Mouse (Mus musculus) inflammation-experienced regulatory T-cells, adult 6 months (primary cell): Measurements from ENCODE around the gene Gm10277. TPM values are rescaled to one million over a fixed set of nuclear protein-coding genes. Genes with fewer than 3 reads are reported as not detected.
"Not testable (repeated sequence)": the region's sequence is repeated elsewhere in the genome, so short reads cannot be mapped to it uniquely, and the experiment has no call there.

Experiments
- ATAC-seq: one replicate; pipeline ENCODE4 v1.8.0; 2017
- polyA plus RNA-seq, 3 experiments: library from polyadenylated mRNA; unstranded; fragments of 100-300 nt; shearing (Covaris generic); gene quantifications; one replicate each; pipeline ENCODE4 v1.2.1; 2017

The Gm10277 gene
- polyA plus RNA-seq, 3 experiments from 2014 or later = 0.15 to 0.58 TPM; not detected in 1

DNA sequence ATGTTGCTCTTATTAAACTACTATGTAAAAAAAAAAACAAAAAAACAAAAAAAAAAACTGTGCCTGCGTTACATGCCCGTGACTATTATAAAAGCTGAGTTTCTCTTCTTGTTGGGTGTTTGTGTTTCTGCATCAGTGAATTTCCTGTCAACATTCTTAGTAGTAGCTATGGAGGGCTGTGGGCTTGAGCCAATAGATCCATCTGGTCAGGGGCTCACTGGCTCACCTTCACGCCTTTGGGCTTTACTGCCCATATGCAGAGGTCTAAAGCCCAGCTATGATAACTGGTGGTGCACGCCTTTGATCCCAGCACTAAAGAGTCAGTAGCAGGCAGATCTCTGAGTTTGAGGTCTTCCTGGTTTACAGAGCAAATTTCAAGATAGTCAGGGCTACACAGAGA is 18.1 kb downstream of the Gm10277 start:
- ATAC-seq = no peak

DNA sequence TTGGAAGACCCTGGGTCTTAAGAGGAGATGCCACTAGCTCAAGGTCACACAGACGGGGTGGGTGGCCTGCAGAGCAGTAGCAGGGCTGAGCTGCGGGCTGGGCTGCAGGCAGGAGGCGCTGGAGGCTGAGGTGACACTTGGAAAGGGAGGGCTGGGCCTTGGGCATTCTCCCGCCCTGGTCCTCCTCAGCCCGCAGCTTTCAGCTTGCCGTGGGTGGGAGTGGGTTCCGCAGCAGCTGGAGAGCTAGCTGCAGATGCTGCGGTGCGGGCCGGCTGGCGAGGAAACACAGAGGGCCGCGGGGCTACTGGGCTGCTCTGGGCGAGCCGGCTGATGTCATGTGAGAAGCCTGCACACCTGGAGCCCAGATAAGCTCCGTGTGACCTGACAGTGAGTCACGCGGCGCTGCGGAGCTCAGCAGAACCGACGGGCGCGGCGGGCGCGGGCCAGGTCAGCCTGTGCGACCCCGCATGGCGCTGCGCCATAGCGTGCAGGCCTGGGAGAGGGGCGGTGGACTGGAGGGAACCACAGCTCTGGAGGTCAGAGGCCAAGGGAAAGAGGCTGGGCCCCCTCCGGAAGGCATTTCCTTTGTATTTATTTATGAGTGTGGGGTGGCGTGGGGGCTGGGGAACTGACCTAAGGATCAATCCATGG is 21.1 kb downstream of the Gm10277 start:
- ATAC-seq = no peak

DNA sequence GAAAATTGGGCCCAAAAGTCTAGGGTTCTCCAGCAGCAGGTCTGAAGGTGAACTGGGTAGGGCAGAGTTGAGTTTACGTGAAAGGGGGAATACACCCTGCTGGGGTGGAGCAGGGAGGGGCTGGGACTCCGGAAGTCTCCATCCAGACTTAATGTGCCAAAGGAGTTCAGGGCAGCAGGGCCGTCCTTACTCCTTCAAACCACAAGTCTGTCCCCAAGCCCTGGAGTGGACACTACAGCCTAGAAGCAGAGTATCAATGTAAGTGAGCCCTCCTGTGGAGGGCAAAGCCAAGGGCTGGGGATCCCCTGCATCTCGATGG is 22.1 kb downstream of the Gm10277 start:
- no peak for ATAC-seq

DNA sequence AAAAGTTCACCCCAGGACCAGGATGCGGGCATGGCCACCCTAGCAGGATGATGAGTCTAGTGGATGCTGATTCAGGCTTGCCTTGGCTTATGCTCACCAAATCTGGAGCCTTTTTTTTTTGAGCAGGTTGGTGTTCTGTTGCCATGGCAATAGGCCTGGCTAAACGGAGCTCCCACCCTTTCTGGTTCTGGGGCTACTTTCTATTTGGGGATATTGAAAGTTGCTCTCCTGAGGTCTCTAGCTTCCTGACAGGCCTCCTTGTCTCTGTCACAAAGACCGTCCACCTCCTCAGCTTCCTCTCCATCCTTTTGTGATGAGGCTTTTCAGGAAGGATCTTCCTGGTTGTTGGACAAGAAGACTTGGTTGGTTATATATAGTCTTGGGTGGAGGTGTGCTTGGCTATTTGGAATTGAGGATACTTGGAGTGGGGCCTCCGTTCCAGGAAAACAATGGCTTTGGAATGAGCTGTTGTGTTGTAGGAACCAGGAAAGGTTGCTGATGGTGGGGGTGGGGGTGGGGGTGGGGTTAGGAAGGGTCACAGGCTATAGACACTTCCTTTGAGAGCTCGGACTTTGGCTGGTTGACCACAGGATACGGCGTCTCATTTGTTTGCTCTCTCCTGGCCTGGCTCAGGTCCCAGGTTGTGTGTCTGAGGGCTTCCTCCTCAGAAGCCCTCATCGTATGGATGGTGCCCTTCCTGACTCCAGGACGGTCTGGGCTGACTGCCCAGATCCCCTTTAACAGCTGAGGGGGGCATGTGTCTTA is 22.7 kb downstream of the Gm10277 start:
- ATAC-seq = no peak

DNA sequence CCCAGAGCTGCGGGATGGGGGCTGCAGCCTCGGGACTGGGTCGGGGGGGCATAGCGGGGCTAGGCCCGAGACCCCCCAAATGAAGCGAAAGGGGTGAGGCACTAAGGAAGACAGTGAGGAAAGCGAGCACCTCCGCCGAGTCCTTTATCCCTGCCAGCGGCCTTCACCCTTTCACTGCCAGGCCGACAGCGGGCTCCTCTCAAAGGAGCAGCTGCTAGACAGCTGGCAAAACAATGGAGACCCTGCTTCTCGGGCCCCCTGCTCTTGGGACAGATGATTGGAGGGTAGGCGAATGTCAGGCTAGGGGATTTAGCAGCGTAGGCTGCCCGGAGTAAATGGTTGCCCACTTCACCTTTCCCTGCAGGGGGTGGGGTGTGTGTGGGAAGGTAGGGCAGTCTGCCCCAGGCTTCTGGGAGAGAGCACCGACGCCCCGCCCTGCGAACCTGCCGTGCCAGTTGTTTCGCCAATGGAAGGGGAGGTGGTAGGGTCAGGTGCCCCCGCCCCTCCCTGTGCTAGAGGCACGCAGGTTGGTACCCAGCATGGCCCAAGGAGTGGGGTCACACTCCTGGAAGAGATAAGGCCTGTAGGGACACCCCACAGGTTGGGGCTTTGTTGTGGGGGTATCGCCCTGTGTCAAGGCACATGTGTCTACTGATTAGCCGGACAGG is 23.7 kb downstream of the Gm10277 start:
- no peak for ATAC-seq

DNA sequence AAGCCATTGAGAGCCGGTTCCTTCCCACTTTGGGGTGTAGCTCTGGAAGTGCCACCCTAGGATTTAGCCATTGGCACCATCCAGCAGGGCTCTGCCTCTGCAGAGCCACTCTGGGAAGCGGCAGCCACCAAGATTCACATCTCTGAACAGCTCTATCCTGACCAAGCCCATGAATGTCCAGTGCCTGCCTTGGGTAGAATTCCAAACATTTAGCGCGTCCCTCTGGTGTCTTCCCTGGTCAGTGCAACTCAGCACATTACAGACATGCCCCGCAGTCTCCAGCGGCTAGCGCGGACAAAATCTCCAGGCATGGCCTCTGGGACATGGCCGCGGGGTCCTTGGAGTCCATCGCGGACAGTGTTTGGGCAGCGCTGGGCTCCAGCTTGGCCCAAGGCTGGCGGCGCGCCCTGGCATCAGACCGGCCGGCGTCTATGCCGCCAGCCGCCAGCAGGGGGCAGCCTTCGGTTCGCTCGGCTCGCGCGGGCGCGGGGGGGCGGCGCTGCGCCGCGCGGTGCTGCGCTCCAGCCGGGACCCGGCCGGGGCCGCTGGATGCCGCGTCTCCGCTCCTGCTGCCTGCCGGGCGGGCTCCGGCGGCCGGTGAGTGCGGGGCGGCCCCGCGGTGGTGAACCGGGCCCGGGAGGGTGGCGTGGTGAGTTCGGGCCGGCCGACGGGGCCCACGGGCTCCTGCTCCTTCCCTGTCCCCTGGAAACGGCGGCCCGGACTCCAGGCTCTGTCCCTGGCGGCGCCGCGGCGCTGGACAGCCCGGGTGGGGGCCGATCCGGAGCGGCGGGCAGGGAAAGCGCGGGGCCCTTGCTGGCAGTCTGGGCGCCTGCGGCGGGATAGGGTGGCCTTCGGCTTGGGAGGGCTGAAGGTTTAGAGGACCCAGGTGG is 24.5 kb downstream of the Gm10277 start, which contains the start of gene Myo18a:
Gene Myo18a (plus strand): TSS at position 464 of the 890 bp plus-strand sequence.
- ATAC-seq = peak; percentile 79

DNA sequence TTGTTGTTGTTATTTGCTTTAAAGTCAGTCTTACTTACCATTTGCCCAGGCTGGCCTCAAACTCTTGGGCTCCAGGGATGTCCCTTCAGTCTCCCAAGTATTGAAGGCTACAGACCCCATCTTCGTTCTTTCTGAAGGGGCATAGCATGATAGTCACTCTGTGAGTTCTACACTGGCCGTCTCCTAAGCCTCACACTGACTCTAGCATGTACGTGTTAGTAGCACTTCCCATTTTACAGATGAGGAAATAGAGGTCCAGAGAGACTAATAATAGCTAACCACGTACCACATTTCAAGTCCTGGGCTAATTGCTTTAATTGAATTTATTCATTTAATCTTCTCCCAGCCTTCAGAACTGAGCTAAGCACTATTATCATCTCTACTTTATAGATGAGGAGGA is 27.5 kb downstream of the Gm10277 start:
- no peak for ATAC-seq

DNA sequence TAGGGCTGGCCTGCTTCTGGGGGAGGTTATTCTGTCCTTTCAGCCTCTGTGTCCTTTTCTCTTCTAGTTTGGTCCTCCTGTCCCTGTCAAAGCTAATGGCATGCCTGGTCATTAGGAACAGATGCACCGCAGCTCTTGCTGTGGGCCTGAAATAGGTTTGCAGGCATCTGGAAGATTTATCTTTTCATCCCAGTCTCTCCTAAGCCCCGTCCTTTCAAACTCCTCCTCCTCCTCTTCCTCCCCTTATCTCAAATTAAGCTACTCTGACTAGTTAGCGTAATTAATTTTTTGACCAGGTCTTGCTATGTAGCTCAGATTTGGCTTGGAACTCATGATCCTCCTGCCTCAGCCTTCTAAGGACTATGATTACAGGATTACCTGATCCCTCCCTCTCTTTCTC is 34.1 kb downstream of the Gm10277 start:
- ATAC-seq = no peak

DNA sequence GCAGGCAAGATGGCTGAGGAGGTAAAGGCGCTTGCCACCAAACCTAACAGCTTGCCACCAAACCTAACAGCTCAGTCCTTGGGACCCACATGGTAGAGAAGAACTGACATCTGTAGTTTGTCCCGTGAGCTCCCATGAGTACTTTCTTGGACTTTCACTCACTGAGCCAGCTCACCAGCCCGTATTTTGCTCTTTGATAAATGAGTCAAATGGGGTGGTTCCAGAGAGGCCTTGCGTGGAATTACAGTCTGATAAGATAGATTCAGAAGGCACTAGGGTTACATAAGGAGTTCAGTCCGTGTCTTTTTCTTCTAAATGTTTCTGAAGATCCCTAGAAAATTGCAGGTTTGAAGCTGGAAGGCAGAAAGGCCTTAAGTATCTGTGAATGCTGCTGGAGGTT is 35.0 kb downstream of the Gm10277 start:
- no peak for ATAC-seq

DNA sequence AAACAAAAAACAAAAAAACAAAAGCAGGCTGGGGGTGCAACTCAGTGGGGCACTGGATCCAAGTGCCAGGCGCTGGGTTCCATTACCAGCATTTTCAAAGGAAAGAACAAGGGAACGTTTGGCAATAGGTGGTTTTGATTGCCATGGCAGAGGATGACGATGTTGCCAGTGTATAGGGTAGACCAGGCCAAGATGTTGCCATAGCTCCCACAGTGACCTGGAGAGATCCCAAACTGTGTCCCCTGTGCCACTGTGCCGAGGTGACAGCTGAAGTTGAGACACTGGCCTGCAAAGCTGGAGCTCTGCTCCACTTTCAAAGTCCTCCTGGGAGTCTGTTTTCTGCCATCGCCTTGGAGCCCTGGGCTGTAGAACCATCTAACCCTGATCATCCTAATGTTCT is 38.6 kb downstream of the Gm10277 start:
- ATAC-seq = no peak

DNA sequence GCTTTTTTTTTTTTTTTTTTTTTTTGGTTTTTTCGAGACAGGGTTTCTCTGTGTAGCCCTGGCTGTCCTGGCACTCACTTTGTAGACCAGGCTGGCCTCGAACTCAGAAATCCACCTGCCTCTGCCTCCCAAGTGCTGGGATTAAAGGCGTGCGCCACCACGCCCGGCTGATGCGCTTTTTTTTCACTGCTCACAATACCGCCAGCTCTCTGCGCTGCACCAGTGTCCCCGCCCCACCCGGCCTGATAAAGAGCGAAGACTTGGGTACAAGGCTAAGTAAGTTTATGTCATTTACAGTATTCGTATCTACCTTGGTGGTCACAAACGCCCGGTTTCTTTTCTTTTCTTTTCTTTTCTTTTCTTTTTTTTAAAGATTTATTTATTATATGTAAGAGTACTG is 40.4 kb downstream of the Gm10277 start:
- ATAC-seq = not testable (repeated sequence)

DNA sequence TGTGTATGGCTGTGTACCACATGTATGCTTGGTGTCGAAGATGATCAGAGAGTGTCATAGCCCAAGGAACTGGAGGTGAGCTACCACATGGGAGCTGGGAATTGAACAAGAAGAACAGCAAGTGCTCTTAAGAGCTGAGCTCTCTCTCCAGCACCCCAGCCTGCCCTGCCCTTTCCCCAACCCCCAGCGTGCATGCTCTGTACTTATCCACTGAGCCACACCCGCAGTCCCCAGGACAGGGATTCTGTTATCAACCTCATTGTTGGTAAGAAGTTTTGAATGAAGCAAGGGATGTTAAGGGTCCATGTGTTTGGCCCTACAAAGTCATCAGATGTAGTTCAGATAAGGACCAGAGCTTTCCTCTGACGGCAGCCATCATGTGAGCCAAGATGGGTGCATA is 40.9 kb downstream of the Gm10277 start:
- no peak for ATAC-seq

DNA sequence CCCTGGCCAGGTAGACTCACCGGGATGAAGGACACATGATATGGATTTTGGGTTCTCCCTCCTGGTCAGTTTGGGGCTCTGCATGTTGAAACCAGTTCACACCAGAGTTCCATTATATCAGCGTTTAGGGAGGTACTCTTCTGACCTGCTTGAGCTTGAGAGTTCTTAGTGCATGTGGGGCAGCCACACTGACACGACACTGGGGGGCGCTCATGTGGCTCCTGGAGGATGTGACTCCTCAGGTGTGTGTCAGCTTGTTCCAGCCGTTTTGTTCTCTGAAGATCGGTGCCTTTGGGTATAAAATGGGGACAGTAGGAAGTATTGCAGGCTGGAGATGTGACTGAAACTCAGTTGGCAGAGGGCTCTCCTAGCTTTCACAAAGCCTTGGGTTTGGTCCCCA is 43.6 kb downstream of the Gm10277 start:
- ATAC-seq = no peak

DNA sequence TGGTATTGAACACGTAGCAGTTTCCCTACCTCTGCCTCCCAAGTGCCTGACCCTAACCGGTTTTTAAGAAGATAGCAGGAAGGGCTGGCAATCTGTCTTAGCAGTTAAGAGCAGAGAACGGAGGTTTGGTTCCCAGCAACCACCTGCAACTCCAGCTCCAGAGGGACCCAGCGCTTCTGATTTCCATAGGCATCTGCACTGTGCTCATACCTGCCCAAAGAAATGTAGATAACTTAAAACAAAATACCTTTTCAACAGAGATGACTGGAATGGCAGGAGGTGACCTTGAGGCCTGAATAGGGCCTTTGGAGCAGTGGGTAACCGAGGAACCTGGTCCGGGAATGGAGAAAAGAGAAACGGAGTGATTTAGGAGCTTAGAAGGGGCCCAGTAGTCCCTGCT is 49.0 kb downstream of the Gm10277 start:
- no peak for ATAC-seq

DNA sequence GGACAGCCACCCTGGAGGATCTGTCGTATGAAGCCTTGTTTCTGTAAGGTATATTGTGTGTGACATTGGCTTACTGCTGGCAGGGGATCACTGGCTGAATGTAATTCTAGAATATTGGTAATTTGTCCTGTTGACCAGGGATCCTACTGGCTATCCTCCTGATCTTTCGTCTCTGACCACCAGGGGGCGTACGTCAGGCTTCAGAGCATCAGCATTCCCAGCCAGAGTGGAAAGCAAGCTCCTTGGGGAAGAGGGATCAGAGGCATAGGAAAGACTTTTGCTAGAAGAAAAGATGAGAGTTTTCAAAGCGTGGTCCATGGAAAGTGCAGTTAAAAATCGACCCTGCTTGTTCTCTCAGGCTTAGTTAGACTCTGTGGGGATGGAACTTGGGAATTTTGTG is 50.3 kb downstream of the Gm10277 start:
- no peak for ATAC-seq

Other genes starting within 250 kb of the Gm10277 start
- gene Taok1, start 179.9 kb downstream of the Gm10277 start, polyA plus RNA-seq = 10 to 100 TPM; 14.8 to 21.5 (median 19.8) TPM
- gene Nufip2, start 101.6 kb downstream of the Gm10277 start, polyA plus RNA-seq = 10 to 100 TPM; 15.6 to 23.4 (median 16.5) TPM
- under 1 TPM in 2 of 3 experiments, not detected in 1; 0.38 to 0.40 TPM for gene Cryba1, start 62.5 kb downstream of the Gm10277 start, polyA plus RNA-seq
- gene Myo18a, start 24.5 kb downstream of the Gm10277 start, polyA plus RNA-seq = 10 to 100 TPM; 23.8 to 27.3 (median 25.1) TPM
- 1 to 10 TPM in 1 of 3 experiments, under 1 TPM in 2; 0.43 to 2.7 (median 0.56) TPM for gene Pipox, start 106.3 kb upstream of the Gm10277 start, polyA plus RNA-seq
- gene Sez6, start 143.1 kb upstream of the Gm10277 start, polyA plus RNA-seq = under 1 TPM in 1 of 3 experiments, not detected in 2; 0.24 TPM
- gene Phf12, start 195.0 kb upstream of the Gm10277 start, polyA plus RNA-seq = 10 to 100 TPM; 21.4 to 37.6 (median 35.3) TPM
- 1 to 10 TPM in 2 of 3 experiments, under 1 TPM in 1; 0.94 to 1.8 (median 1.7) TPM for gene Dhrs13, start 244.5 kb upstream of the Gm10277 start, polyA plus RNA-seq